Mouse (Mus musculus): ENCODE data around the gene Tpsab1. TPM values are rescaled to one million over a fixed set of nuclear protein-coding genes. Genes with fewer than 3 reads are reported as not detected.
A peak's percentile ranks its signal among the peaks of the same experiment; 100 is the strongest.

Tpsab1 gene
- 1 to 10 TPM; 3.5 to 4.0 TPM for total RNA-seq (2021)
- long read RNA-seq, experiment 1, transcript Tpsab1-202 (5 exons, 1,156 nt), result major isoform, 7 of 9 reads
- long read RNA-seq, experiment 1, partial matches to known transcripts, result 2 of 9 reads
- long read RNA-seq, experiment 1, other reads (novel, unspliced or antisense), result 0 of 9 reads
- long read RNA-seq, experiment 2, partial matches to known transcripts, result 0 of 2 reads
- long read RNA-seq, experiment 2, other reads (novel, unspliced or antisense), result 0 of 2 reads

DNA sequence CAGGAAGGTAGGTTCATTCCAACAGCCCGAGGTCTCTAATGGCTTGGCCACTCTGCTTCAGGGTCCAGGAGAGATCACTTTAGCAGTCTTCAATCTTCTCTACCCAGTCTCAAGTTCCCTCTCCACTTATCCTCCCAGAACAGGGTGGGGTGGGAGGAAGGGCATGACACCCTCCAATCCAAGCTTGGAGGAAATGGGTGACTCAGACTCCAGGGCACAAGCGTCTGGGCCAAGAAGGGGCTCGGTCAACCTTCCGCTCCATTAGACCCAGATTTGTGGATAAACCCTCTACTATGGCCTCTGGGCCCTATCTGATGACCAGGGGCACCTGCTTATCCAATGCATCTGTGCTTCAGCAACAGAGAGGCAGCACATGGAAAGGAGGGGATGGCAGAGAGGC, at the start of gene Tpsab1:
Gene Tpsab1 (minus strand): TSS at position 101 of the 400 bp plus-strand sequence.
- no peak for DNase-seq

DNA sequence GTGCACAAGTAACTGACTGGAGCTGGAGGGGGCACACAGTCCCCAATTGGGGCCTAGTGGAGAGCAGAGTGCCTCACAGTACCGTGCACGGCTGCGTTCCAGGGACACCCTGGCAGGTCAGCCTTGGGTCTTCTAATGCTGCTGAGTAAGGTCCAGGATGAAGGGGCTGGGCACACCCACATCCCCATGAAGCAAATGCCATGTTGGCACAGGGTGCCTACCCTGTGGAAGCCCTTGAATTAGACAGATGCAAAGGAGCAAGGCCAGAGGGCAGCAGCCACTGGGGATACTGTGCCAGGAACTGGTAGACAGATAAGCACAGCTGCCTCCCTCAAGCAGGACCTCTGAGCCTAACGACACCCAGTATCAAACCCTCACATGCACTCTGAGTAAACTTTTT, 49.2 kb upstream of the Tpsab1 start:
- peak; percentile 38 for DNase-seq

DNA sequence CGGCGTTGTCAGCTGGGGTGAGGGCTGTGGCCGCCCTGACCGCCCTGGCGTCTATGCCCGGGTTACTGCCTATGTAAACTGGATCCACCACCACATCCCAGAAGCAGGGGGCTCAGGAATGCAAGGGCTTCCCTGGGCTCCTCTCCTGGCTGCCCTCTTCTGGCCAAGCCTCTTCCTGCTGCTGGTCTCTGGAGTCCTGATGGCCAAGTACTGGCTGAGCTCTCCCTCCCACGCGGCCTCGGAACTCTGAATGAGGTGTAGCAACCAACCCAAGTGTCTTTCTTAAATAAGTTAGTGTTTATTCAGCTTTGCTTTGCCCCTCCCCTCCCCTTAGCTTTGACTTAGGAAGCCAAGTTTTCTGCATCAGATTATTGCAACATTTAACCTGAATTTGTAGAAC, 28.6 kb upstream of the Tpsab1 start:
- peak; percentile 52 for DNase-seq

DNA sequence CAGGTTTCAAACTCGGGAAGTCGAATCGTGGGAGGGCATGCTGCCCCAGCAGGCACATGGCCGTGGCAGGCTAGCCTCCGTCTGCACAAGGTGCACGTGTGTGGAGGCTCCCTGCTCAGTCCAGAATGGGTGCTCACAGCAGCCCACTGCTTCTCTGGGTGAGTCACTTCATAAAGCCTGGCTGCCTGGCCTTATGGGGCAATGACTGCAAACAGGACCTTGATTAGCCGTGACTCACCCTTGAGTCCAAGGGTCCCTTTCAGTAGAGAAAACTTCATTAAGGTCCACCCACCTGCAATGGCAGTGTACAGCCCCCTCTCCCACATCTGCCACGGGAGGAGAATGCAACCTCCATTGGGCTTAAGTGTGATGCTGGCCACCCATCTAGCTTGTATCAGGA, 27.1 kb upstream of the Tpsab1 start:
- peak; percentile 57 for DNase-seq

DNA sequence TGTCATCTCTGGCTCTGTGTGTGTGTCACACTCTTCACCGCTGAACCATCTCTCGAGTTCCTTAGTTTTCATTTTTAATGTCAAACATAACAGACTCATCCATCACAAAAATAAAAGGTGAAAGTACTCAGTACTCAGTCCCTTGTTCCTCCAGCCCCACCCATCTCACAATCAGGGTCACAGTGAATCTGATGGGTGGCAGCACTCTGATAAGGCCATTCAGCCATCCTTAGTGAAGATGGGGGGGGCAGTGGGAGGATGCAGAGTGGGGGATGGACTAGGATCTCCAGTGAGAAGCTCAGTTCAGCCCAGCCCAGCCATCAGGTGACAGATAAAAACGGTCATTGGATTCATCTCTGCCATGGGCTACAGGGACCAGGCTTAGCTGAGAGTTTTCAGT, 23.6 kb upstream of the Tpsab1 start, which contains the start of gene Tpsg1:
Gene Tpsg1 (plus strand): TSS at position 301 of the 400 bp plus-strand sequence.
- DNase-seq, result no peak

DNA sequence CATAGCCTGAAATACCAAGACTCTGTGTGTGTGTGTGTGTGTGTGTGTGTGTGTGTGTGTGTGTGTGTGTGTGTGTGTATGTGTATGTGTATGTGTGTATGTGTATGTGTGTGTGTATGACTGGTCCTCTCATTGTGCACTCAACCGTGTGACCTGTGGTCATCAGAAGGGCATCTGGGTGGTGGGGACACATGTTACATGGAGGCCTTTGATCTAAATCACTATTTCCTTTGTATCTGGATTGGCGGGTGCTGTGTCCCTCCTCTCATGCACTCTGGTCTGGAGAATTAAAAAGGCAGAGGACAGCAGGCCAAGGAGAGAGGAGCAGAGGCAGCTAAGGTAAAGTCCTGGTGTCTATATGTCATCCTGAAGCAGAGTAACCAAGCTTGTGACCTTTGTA, 20.6 kb upstream of the Tpsab1 start, which contains the start of gene Tpsb2:
Gene Tpsb2 (plus strand): TSS at position 301 of the 400 bp plus-strand sequence.
- no peak for DNase-seq

DNA sequence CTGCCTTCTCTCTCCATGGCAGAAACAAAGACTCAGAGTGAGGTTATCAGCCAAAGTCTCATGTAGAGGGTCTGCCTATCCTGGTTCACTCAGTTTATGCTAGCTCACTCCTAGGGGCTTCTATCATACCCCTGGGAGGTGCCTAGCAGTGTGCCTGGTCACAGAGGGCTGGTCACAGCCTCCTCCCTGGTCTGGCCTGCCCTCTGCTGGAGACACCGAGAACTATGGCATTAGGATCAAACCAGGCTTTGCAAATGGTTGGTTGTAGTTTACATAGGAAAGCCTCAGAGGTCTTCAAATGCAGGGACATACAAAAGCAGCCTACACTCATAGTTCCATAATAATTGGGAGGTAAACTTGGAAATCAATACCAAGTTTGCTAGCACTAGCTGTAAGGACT, 18.4 kb upstream of the Tpsab1 start:
- DNase-seq, result peak; percentile 79

DNA sequence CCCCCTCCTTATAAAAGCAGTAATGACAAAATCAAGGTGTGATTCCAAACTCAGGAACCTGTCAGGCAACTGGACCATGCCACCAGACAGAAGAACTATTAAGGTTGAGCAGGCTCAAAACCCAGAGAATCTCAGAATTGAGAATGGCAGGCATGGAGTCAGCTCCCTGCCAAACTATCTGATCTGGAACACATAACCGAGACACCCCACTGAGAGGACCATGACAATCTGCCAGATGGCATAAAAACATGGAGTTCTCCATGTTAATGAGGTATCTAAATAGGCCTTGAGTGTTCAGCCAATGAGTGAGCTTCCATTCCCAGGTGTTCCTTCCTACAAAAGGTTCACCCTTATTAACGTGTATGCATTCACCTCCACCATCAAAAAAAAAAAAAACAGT, 15.9 kb upstream of the Tpsab1 start:
- DNase-seq, result no peak

DNA sequence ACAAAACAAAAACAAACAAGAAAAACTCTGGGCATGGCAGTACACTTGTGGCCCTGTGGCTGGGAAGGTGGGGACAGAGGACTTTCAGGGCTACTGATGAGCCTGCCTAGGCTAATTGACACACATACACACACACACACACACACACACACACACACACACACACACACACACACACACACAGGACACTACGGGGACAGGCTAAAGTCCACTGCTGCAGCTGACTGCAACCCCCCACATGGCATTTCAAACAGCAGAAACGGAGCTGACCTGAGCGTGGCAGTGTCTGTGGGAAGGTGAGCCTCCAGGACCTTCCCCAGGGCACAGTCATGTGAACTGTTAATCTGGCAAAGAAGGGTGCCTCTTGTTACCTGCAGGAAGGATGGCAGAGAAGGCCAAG, 3.9 kb downstream of the Tpsab1 start:
- no peak for DNase-seq

DNA sequence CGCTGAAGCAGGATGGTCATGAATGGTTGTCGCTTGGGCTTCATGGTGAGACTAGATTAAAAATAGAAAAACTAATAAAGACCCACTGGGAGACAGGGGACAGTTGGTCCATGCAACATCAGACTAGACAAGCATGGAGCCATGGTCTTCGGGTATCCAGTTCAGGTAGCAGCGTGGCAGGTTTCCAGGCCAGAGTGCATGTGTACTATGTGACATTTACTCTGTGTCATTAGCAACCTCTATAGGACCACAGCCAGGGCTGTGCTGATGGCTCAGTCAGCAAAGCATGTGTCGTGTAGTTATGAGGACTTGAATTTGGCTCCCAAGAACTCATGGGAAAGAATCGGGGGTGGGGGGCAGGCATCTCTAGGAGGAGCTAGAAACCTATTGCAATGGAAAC, 5.4 kb downstream of the Tpsab1 start:
- DNase-seq, result no peak

DNA sequence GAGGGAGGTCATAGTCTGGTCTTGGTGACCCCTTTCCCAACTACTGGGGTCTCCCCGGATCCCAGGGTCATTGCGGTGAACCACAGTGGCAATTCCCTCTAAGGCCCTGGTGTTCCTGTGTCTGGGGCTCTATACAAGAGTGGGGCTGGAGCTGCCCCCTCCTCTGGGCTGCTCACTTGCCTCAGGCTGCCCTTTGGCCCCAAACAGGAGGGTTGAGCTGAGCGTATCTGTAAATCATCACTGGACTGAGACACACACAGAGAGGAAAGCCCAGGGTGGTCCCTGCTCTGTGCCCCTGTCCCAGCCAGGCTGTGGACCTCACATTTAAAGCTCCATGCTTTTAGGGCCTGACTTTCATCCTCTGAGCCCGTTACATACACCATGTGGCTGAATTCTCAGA, 7.1 kb downstream of the Tpsab1 start:
- DNase-seq, result no peak

DNA sequence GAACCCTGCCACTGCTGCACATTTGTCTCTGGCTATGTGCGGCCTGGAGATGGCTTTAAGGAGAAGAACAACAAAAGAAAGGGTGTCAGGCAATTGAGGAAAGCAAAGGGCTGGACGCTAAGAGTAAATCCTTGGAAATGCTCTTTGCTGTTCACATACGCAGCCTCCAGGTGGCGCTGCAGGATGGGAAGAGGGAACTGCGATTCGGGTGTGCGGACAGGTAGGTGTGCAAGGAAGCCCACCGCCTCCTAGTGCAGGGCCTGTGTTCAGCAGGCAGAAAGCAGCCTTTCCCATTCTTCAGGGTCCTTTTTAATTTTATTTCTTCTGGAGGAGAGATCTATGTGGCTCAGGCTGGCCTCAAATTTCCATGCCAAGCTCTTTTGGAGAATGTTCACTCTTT, 11.4 kb downstream of the Tpsab1 start:
- DNase-seq, result peak; percentile 80

DNA sequence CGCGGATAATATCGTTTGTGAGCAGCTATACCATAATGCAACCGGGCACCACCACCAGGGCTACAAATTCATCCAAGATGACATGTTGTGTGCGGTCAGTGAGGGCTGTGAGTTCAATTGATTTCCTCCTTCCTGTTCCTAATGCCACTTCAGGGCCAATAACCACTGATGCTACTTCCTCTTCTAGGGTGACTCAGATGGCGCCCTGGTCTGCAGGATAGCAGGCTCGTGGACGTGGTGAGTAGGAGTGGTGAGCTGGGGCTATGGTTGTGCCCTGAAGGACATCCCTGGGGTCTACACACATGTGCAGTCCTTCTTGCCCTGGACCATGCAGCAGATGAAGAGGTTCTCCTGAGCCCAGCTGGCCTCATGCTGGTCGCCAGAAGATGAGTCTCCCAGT, 13.0 kb downstream of the Tpsab1 start:
- DNase-seq, result no peak

DNA sequence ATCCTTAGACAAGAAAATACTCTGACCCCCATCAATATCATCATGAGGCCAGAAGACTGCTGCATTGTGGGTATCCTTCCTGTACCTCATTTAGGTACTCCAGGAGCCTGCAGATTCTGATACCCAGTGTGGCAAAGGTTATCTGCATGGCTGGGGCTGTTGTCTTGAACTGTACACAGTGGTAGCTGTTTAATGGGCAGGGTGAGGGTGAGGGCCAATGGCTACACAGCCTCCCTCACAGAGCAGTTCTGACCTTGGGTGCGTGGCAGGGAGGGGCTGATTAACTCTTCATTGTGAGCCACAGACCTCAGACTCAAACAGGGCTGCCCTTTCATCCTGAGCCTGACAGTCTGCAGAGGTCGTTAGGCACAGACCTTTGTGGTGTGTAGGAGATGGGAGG, 22.4 kb downstream of the Tpsab1 start:
- no peak for DNase-seq

DNA sequence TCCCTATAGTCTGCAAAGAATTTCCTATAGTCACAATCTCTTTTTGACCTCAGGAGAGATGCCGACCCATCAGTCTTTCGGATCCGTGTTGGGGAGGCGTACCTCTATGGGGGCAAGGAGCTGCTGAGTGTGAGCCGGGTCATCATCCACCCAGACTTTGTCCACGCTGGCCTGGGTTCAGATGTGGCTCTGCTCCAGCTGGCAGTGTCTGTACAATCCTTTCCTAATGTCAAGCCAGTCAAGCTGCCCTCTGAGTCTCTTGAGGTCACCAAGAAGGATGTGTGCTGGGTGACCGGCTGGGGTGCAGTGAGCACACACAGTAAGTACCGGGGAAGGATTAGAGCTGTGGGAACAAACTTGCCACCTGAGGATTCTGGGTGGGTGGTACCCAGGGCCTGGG, 24.5 kb downstream of the Tpsab1 start:
- DNase-seq, result no peak

DNA sequence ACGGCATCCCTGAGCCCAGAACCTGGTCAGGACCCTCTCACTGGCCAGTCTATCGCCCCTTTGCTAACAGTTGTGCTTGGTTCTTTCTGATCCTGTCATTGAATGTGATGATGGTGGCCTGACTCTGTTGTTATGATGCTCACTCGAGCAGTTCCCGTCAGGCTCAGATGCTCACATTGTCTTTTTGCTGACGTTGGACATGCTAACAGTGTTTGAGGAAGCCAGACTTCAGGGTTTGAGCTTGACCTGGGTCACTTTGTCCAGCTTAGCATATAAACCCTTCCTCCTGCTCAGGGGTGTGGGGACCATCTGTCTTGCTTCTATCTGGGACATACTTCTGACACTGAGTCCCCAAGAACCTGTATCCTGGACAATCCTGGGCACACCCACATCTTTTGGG, 27.0 kb downstream of the Tpsab1 start, which contains the start of gene Prss29:
Gene Prss29 (plus strand): TSS at position 301 of the 400 bp plus-strand sequence.
- DNase-seq, result no peak

DNA sequence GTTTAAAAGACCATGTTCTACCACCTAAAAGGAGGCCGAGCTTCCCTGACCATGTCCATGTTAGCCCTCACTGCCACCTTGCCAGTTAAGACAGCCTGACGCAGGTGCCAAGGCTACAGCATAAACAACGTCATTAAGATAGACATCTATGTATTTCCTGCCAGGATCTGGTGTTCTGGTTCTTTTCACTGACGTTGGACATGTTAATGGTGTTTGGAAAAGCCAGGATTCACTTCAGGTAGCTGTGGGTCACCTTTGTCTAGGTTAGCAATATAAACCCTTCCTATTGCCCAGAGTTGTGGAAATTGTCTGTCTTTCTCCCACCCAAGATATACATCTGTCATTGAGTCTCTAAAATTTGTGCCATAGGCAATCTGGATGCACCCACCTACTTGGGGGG, 37.0 kb downstream of the Tpsab1 start, which contains the start of gene Prss28:
Gene Prss28 (plus strand): TSS at position 301 of the 400 bp plus-strand sequence.
- no peak for DNase-seq

DNA sequence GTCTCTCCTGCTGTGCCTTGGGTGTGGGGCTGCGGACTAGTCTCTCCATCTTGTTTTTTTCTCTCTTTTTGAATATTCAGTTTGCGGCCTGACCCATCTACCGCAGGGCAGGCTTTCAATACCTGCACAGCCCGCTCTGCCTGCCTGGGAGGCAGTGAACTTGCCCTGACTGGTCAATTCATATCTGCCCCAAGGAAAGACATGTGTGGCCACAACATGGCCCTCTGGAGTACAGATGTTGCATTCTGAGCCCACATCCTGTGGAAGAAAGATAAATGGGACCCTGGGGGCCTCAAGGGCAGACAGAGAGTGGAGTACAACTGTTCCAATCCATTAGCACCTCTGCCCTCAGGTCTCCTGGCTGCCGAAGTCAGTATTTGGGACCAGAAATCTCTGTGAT, 47.3 kb downstream of the Tpsab1 start, which contains the start of gene Prss34:
Gene Prss34 (plus strand): TSS at position 301 of the 400 bp plus-strand sequence.
- DNase-seq, result no peak

DNA sequence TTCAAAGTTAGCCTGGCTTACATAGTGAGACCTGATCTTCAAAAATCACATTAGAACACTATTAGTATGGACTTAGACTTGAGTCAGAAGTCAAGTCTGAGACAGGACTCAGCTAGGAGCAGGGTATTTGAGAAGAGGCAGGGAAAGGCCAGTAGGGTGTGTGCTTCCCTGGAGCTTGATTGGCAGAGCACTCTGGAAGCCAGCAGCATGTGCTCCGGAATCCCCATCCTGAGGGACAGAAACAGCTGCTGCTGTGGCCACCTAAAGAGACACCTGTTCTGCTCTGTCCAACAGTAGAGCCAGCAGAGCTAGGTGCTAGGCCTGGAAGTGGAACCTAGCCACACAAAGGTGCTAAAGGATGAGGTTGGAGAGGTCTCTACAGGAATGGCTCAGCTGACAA, 51.3 kb downstream of the Tpsab1 start:
- no peak for DNase-seq

DNA sequence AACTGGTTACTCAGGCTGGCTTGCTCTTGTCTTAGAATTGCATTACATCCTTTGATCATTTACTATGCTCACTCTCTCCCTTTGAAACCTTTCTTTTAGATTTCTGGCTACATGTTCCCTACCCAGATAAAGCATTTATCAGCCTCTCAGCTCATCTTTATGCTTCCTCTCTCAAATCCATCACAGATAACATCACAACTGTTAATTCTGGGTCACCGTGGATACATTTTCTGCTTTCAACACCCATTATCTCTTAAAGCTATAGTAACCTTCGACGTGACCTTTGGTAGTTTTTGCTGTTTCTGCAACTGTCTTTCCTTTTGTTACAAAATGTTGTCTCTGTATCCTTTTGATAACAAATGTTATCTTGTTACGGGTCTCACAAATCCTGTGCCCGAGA, 51.9 kb downstream of the Tpsab1 start:
- DNase-seq, result no peak

All from adrenal gland, postnatal 10 days (tissue).